Mouse (Mus musculus): ENCODE results near the gene Blvra. TPM values are rescaled to one million over a fixed set of nuclear protein-coding genes. Genes with fewer than 3 reads are reported as not detected.

Gene Blvra
- 5.0 TPM for polyA plus RNA-seq (2015; fragmentation: Illumina TruSeq; extraction: RNeasy Lipid Tissue Mini Kit (QIAGEN cat#74804); ENCODE audit: insufficient read depth, low read depth, low replicate concordance)

GRCm38 (mm10) chr2:127070435-127070841 lies at the start of gene Blvra:
Gene Blvra (plus strand): TSS chr2:127070665.

GRCm38 (mm10) chr2:127133621-127134461 lies 63.4 kb downstream of the Blvra start, which contains the start of gene Ncaph:
Gene Ncaph (minus strand): TSS chr2:127133954.

GRCm38 (mm10) chr2:127143158-127144063 lies 72.9 kb downstream of the Blvra start, which contains the start of gene Itpripl1:
Gene Itpripl1 (minus strand): TSS chr2:127143442.

Other genes with a start within 250 kb of the Blvra start
- gene Trpm7, start 194.4 kb upstream of the Blvra start, polyA plus RNA-seq (2015; fragmentation: Illumina TruSeq; extraction: RNeasy Lipid Tissue Mini Kit (QIAGEN cat#74804); ENCODE audit: insufficient read depth, low read depth, low replicate concordance), result 17.0 TPM
- gene Sppl2a, start 137.4 kb upstream of the Blvra start, polyA plus RNA-seq (2015; fragmentation: Illumina TruSeq; extraction: RNeasy Lipid Tissue Mini Kit (QIAGEN cat#74804); ENCODE audit: insufficient read depth, low read depth, low replicate concordance), result 11.6 TPM
- gene Ap4e1, start 61.9 kb upstream of the Blvra start, polyA plus RNA-seq (2015; fragmentation: Illumina TruSeq; extraction: RNeasy Lipid Tissue Mini Kit (QIAGEN cat#74804); ENCODE audit: insufficient read depth, low read depth, low replicate concordance), result 4.8 TPM
- not detected for gene Ncaph, start 63.3 kb downstream of the Blvra start, polyA plus RNA-seq (2015; fragmentation: Illumina TruSeq; extraction: RNeasy Lipid Tissue Mini Kit (QIAGEN cat#74804); ENCODE audit: insufficient read depth, low read depth, low replicate concordance)
- gene Itpripl1, start 72.8 kb downstream of the Blvra start, polyA plus RNA-seq (2015; fragmentation: Illumina TruSeq; extraction: RNeasy Lipid Tissue Mini Kit (QIAGEN cat#74804); ENCODE audit: insufficient read depth, low read depth, low replicate concordance), result 2.0 TPM
- not detected for gene 1810024B03Rik, start 137.6 kb downstream of the Blvra start, polyA plus RNA-seq (2015; fragmentation: Illumina TruSeq; extraction: RNeasy Lipid Tissue Mini Kit (QIAGEN cat#74804); ENCODE audit: insufficient read depth, low read depth, low replicate concordance)
- 13.8 TPM for gene Snrnp200, start 137.7 kb downstream of the Blvra start, polyA plus RNA-seq (2015; fragmentation: Illumina TruSeq; extraction: RNeasy Lipid Tissue Mini Kit (QIAGEN cat#74804); ENCODE audit: insufficient read depth, low read depth, low replicate concordance)
- gene Ciao1, start 177.2 kb downstream of the Blvra start, polyA plus RNA-seq (2015; fragmentation: Illumina TruSeq; extraction: RNeasy Lipid Tissue Mini Kit (QIAGEN cat#74804); ENCODE audit: insufficient read depth, low read depth, low replicate concordance), result 8.8 TPM
- gene Tmem127, start 177.2 kb downstream of the Blvra start, polyA plus RNA-seq (2015; fragmentation: Illumina TruSeq; extraction: RNeasy Lipid Tissue Mini Kit (QIAGEN cat#74804); ENCODE audit: insufficient read depth, low read depth, low replicate concordance), result 9.6 TPM
- gene Stard7, start 199.6 kb downstream of the Blvra start, polyA plus RNA-seq (2015; fragmentation: Illumina TruSeq; extraction: RNeasy Lipid Tissue Mini Kit (QIAGEN cat#74804); ENCODE audit: insufficient read depth, low read depth, low replicate concordance), result 16.2 TPM

Data from pancreas, adult 10 weeks (tissue).